Mouse (Mus musculus) cerebellum, adult 9-10 months (tissue): ENCODE measurements around the gene Denr.

Experiments used
- DNase-seq: peaks from one replicate; pipeline ENCODE4 v3.0.0; 2022

Denr gene

DNA sequence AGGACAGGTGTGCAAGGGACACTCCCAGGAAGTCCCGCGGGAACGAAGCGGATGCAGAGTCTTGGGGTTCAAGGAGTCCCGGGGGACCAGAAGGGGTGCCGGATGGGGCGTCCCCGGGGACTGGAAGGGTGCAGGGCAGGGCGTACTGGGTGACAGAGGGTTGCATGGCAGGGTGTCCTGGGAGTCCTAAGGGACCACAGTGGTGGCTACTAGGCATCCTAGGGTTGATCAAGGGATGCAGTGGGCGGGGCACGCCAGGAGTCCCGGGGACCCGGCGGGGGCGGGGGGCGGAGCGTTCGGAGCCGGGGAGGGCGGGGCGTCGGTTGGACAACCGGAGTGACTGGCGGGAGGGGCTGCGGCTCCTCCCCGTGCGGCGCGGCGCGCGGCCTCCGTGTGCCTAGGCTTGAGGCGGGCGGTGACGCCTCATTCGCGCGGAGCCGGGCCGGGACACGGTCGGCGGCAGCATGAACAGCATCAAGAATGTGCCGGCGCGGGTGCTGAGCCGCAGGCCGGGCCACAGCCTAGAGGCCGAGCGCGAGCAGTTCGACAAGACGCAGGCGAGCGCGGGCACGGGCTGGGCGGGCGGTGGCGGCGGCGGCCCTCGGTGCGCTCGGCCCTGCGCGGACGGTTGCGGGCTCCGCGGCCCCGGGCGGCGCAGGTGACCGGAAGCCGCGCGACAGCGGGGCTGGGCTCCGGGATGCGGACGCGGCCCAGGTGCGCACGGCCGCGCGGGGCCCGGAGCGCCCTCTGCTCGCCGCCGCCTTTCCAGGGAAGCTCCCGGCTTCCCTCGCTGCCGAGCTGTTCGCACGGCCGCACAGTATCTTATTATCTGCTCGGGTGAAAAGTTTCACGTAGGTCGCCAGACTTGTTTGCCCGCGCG is 66.6 kb downstream of the Denr start, which contains the start of gene Hip1r:
TSS of gene Hip1r (plus strand) at position 330 of the 880 bp plus-strand sequence.
- DNase-seq, result peak; percentile 73

- DNase-seq, result no peak
Measured at GRCm38 (mm10) chr5:123974179-123974485, 67.2 kb downstream of the Denr start.

- no peak for DNase-seq
Measured at GRCm38 (mm10) chr5:123974616-123975111, 67.7 kb downstream of the Denr start.

DNA sequence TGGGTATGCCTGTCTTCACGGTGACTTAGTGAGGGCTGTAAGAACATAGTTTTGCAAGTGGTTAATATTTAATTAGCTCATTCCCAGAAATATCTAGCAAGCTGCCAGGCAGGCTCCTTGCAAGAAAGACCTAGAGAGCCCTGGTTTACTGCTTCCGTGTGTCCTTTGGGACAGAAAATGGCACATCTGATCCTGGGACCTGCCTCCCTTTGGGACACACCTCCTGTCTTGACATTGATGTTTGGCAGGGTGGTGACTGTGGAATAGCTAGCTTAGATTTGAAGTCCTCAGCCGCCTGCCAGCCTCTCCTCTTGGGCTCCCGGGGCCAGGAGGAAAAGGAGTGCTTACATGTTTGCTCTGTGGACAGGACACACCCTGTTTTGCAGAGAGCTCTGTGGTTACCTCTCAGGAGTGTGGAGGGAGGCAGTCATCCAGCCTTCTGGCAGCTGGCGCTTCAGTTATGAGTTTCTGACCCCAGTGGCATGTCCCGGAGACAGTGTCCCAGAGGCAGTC is 68.7 kb downstream of the Denr start:
- no peak for DNase-seq

- no peak for DNase-seq
Measured at GRCm38 (mm10) chr5:123977231-123977630, 70.3 kb downstream of the Denr start.

DNA sequence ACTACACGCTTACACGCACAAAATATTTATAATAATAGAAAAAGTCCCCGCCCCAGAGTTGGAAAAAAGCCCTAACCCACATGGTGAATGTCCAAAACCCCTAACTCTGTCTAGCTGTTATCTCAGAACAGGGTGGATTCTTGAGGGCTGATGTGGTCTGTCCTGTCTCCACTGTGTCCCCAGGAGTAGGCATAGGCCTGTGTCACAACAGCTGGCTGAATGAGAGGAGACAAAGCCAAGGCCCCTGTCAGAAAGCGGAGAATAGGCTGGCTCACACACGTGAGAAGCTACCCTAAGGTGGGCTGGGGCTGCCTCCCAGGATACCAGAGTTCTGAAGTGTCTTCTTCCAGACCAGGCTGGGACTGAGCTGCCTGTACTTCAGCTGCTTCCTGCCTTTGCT is 71.2 kb downstream of the Denr start:
- no peak for DNase-seq
